Mouse (Mus musculus) Patski (cell line): ENCODE measurements at regions not wholly inside any gene's neighbourhood (a gene's known extent, or its start where the extent isn't known, plus 50 kb on each side); places are given as distances from the start of the nearest gene placed in this dataset.

Experiments used
- ATAC-seq: fragments of 100-300 bp; one replicate; pipeline ENCODE4 v1.8.0; 2021
- CTCF ChIA-PET: fragments of 350-600 bp; sonication (Branson Sonifier 250); formaldehyde crosslinking; loops from one replicate; lab custom pipeline; 2022; ENCODE audit warnings: inconsistent platforms; lab: Charles Lee
- POLR2A ChIA-PET: fragments of 350-600 bp; sonication (Branson Sonifier 250); formaldehyde crosslinking; loops from one replicate; lab custom pipeline; 2022; ENCODE audit warnings: antibody characterized with exemption, inconsistent platforms; lab: Charles Lee
- DNase-seq: peaks from one replicate; pipeline ENCODE4 v3.0.0-alpha.2; 2011; ENCODE audit warnings: low read depth, low spot score
- H3K27me3 ChIP-seq: fragments of 371-371 bp; one replicate; pipeline ENCODE4 v1.5.1; 2021
- CTCF ChIP-seq: fragments of 100-300 bp; IDR thresholded peaks from one replicate; pipeline ENCODE4 v1.5.1; 2021
- in situ Hi-C: fragments of 300-500 bp; cut with MboI; formaldehyde crosslinking; loops from 3 replicates; pipeline ENCODE4 v1.11.1; 2018; ENCODE audit warnings: low pct_unique_long_range_greater_than_20kb, mixed read lengths

GRCm38 (mm10) chr9:32048941-32049340 is 67.0 kb upstream of the Arhgap32 start:
- TF ChIP-seq CTCF = no peak
- no peaks in the 10 kb centered on the region for H3K27me3 ChIP-seq
- POLR2A ChIA-PET = no interaction called here
- no peak for DNase-seq
- CTCF ChIA-PET = interaction anchor here (1.9 kb wide), 1 partner anchor 8 kb away, joined by 4 read pairs; no protein-coding TSS in a partner anchor
- in situ Hi-C loops = no loop called here
- ATAC-seq = no peak

- ChIA-PET CTCF (interaction anchor here (1.9 kb wide), 1 partner anchor 9 kb away, joined by 4 read pairs; no protein-coding TSS in a partner anchor), POLR2A (interaction anchor here (0.6 kb wide), 1 partner anchor 48 kb away, joined by 3 read pairs; no protein-coding TSS in a partner anchor)
- ATAC-seq (no peak), DNase-seq (no peak)
- no peak for TF ChIP-seq CTCF
- H3K27me3 ChIP-seq = no peaks in the 10 kb centered on the region
- in situ Hi-C loops = no loop called here
These were observed 66.4 kb upstream of the Arhgap32 start for GRCm38 (mm10) chr9:32049546-32049945.

- DNase-seq = no peak
- CTCF ChIA-PET = no interaction called here
These were observed 61.9 kb upstream of the Arhgap32 start for GRCm38 (mm10) chr9:32053886-32054615.

GRCm38 (mm10) chr9:32057427-32058115 is 58.4 kb upstream of the Arhgap32 start:
- no peak for ATAC-seq
- DNase-seq = no peak
- in situ Hi-C loops = no loop called here
- no peak for TF ChIP-seq CTCF
- H3K27me3 ChIP-seq = no peaks in the 10 kb centered on the region
- ChIA-PET POLR2A (no interaction called here), CTCF (no interaction called here)

More at GRCm38 (mm10) chr9:32053886-32054615, 61.9 kb upstream of the Arhgap32 start:
- in situ Hi-C loops = no loop called here
- ATAC-seq = no peak
- POLR2A ChIA-PET = no interaction called here
- no peak for TF ChIP-seq CTCF
- H3K27me3 ChIP-seq = no peaks in the 10 kb centered on the region

GRCm38 (mm10) chr9:32062740-32063139 is 53.2 kb upstream of the Arhgap32 start:
- no peak for ATAC-seq
- TF ChIP-seq CTCF = no peak
- DNase-seq = no peak
- POLR2A ChIA-PET = no interaction called here
- in situ Hi-C loops = no loop called here
- CTCF ChIA-PET = no interaction called here
- no peaks in the 10 kb centered on the region for H3K27me3 ChIP-seq

- H3K27me3 ChIP-seq = no peaks in the 10 kb centered on the region
- in situ Hi-C loops = no loop called here
- ChIA-PET CTCF (interaction anchor here (2.1 kb wide), 1 partner anchor 12 kb away, joined by 8 read pairs; no protein-coding TSS in a partner anchor), POLR2A (no interaction called here)
- DNase-seq (no peak), ATAC-seq (no peak)
- no peak for TF ChIP-seq CTCF
These were observed 52.4 kb upstream of the Arhgap32 start for GRCm38 (mm10) chr9:32063541-32063940.

GRCm38 (mm10) chr9:32064007-32064550 is 51.9 kb upstream of the Arhgap32 start:
- no peak for TF ChIP-seq CTCF
- POLR2A ChIA-PET = no interaction called here
- no peak for ATAC-seq

More at GRCm38 (mm10) chr9:32064007-32064550, 51.9 kb upstream of the Arhgap32 start:
- CTCF ChIA-PET = interaction anchor here (1.5 to 2.1 kb wide), 3 partner anchors 10 to 46 kb away, joined by 3 to 8 read pairs (median 4); no protein-coding TSS in a partner anchor
- in situ Hi-C loops = no loop called here
- DNase-seq = no peak
- H3K27me3 ChIP-seq = no peaks in the 10 kb centered on the region
